Mouse (Mus musculus): ENCODE data around the gene Tspan12.
"Not testable (repeated sequence)": the region's sequence is repeated elsewhere in the genome, so short reads cannot be mapped to it uniquely, and the experiment has no call there.

Tspan12 gene

GRCm38 (mm10) chr6:21852344-21852785 lies at the start of gene Tspan12:
Gene Tspan12, minus strand, starts transcription at chr6:21852515.
- DNase-seq (ENCODE audit: low spot score) = no peak

- no peak for DNase-seq (ENCODE audit: low spot score)
Observed at GRCm38 (mm10) chr6:21894451-21894850, 42.1 kb upstream of the Tspan12 start.

GRCm38 (mm10) chr6:21889101-21889500 lies 36.8 kb upstream of the Tspan12 start:
- DNase-seq (ENCODE audit: low spot score) = no peak

GRCm38 (mm10) chr6:21887971-21888370 lies 35.7 kb upstream of the Tspan12 start:
- not testable (repeated sequence) for DNase-seq (ENCODE audit: low spot score)

GRCm38 (mm10) chr6:21879496-21879895 lies 27.2 kb upstream of the Tspan12 start:
- no peak for DNase-seq (ENCODE audit: low spot score)

GRCm38 (mm10) chr6:21867310-21867709 lies 15.0 kb upstream of the Tspan12 start:
- no peak for DNase-seq (ENCODE audit: low spot score)

- no peak for DNase-seq (ENCODE audit: low spot score)
Observed at GRCm38 (mm10) chr6:21864179-21864578, 11.9 kb upstream of the Tspan12 start.

- no peak for DNase-seq (ENCODE audit: low spot score)
Observed at GRCm38 (mm10) chr6:21863561-21863960, 11.2 kb upstream of the Tspan12 start.

GRCm38 (mm10) chr6:21861316-21861715 lies 9.0 kb upstream of the Tspan12 start:
- no peak for DNase-seq (ENCODE audit: low spot score)

GRCm38 (mm10) chr6:21857843-21858242 lies 5.5 kb upstream of the Tspan12 start:
- no peak for DNase-seq (ENCODE audit: low spot score)

- no peak for DNase-seq (ENCODE audit: low spot score)
Observed at GRCm38 (mm10) chr6:21855921-21856320, 3.6 kb upstream of the Tspan12 start.

GRCm38 (mm10) chr6:21853342-21853741 lies 1.0 kb upstream of the Tspan12 start:
- no peak for DNase-seq (ENCODE audit: low spot score)

- DNase-seq (ENCODE audit: low spot score) = peak; percentile 60
Observed at GRCm38 (mm10) chr6:21851596-21852343, 545 bp downstream of the Tspan12 start.

- no peak for DNase-seq (ENCODE audit: low spot score)
Observed at GRCm38 (mm10) chr6:21851346-21851595, 1.0 kb downstream of the Tspan12 start.

GRCm38 (mm10) chr6:21850526-21851345 lies 1.6 kb downstream of the Tspan12 start:
- no peak for DNase-seq (ENCODE audit: low spot score)

GRCm38 (mm10) chr6:21848808-21849207 lies 3.5 kb downstream of the Tspan12 start:
- peak; percentile 50 for DNase-seq (ENCODE audit: low spot score)

GRCm38 (mm10) chr6:21839976-21840775 lies 12.1 kb downstream of the Tspan12 start:
- DNase-seq (ENCODE audit: low spot score) = no peak

GRCm38 (mm10) chr6:21839244-21839814 lies 13.0 kb downstream of the Tspan12 start:
- DNase-seq (ENCODE audit: low spot score) = no peak

GRCm38 (mm10) chr6:21833531-21833930 lies 18.8 kb downstream of the Tspan12 start:
- no peak for DNase-seq (ENCODE audit: low spot score)

- no peak for DNase-seq (ENCODE audit: low spot score)
Observed at GRCm38 (mm10) chr6:21831871-21832270, 20.4 kb downstream of the Tspan12 start.

- DNase-seq (ENCODE audit: low spot score) = no peak
Observed at GRCm38 (mm10) chr6:21830931-21831330, 21.4 kb downstream of the Tspan12 start.

- DNase-seq (ENCODE audit: low spot score) = no peak
Observed at GRCm38 (mm10) chr6:21829930-21830329, 22.4 kb downstream of the Tspan12 start.
